Mouse (Mus musculus): ENCODE data around the gene Ncoa1.

- TF ChIP-seq POLR2A (IDR thresholded peaks at IDR 0.05; ENCODE audit: borderline replicate concordance, low read depth, low read length) (no peak), CTCF (IDR thresholded peaks at IDR 0.05; ENCODE audit: low read depth, low read length) (no peak)
Measured at GRCm38 (mm10) chr12:4501916-4502315, 24.9 kb upstream of the Ncoa1 start.
